Mouse (Mus musculus): ENCODE results near the gene Olfr1040.
"Not testable (repeated sequence)": the region's sequence is repeated elsewhere in the genome, so short reads cannot be mapped to it uniquely, and the experiment has no call there.

The Olfr1040 gene

GRCm38 (mm10) chr2:86146632-86147031, at the start of gene Olfr1040:
Gene Olfr1040 (minus strand): TSS chr2:86146732.
- DNase-seq (ENCODE audit: extremely low spot score, low spot score) = no peak

GRCm38 (mm10) chr2:86195863-86196262, 49.3 kb upstream of the Olfr1040 start:
- DNase-seq (ENCODE audit: extremely low spot score, low spot score) = no peak

DNA sequence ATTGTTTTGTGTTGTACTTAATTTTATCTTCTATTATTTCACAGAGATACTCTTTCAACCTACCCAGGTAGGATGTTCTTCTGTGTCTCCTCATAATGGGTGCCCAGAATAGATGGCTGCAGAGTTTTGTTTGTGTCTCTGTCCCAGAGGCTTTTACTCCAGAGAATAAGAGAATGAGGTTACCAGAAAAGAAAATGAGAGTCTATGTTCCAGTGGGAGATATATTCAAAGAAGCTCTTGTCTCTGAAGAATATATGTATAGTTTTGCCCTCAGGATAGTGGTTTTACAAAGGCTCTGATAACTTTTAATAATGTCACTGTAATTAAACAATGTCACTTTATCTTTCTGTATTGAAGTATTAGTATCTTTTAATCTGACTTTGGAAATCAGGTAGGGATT, 39.1 kb upstream of the Olfr1040 start, which contains the start of gene Olfr52:
Olfr52 (minus strand) TSS at position 101 of the 400 bp plus-strand sequence.
- no peak for DNase-seq (ENCODE audit: extremely low spot score, low spot score)

DNA sequence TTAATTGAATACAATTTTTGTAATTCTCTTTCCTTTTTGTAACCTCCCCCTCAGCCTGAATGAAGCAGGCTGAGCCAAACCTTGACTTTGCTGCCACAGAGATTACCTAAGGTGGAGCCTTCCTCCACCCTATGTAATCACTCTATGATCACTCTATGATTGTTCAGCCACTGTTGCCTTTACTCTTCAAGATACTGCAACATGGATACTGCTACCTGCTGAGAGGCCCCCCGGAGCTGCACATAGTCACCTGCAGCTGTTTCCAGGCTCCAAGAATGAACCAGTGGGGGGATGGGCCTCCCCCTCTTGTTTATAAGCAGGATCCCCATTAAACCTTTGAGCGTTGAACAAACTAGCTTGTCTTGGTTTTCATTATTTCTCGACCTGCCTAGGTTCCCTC, 33.4 kb upstream of the Olfr1040 start:
- no peak for DNase-seq (ENCODE audit: extremely low spot score, low spot score)

- DNase-seq (ENCODE audit: extremely low spot score, low spot score) = no peak
These were observed 31.2 kb upstream of the Olfr1040 start, which contains the start of gene Olfr1044 for GRCm38 (mm10) chr2:86177720-86178119. Gene Olfr1044 (minus strand): TSS chr2:86177820.

DNA sequence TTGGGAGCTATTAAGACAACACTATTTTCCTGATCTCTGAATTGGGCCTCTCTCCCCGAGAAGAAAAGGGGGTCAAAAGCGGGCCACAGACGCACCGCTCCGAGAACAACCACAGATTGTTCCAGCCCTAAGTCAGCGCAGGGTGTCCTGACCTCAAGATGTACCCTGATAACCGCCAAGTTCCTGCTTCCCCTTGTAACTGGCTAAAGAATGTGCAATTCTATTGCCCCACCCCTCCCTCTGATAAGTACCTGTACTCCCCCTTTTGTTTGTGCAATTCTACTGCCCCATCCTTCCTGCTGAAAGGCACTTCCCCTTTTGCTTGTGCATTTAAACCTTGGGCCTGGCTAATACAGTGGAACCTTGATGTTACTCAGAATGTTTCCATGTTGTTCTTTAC, 28.9 kb upstream of the Olfr1040 start:
- DNase-seq (ENCODE audit: extremely low spot score, low spot score) = not testable (repeated sequence)

GRCm38 (mm10) chr2:86167422-86167821, 20.9 kb upstream of the Olfr1040 start, which contains the start of gene Olfr1043:
Gene Olfr1043 (minus strand): TSS chr2:86167522.
- DNase-seq (ENCODE audit: extremely low spot score, low spot score) = no peak

GRCm38 (mm10) chr2:86161738-86162137, 15.2 kb upstream of the Olfr1040 start, which contains the start of gene Olfr1042:
Gene Olfr1042 (minus strand): TSS chr2:86161838.
- DNase-seq (ENCODE audit: extremely low spot score, low spot score) = no peak

DNA sequence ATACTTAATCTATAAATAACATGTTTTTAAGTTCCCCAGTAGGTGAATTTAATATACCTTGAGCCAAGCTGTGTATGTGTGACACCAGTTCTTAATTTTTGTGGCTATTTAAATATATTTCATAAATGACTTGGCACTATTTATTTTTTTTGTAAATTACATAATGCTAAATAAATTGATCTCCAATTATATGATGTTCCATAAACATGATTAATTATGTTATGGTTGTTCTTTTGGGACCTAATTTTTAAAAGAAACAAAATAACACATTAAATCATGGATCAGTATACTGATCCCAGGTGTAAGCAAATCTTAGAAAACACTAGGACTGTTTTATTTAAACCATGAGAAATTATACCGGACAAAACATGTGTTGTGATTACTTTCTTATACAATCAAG, 10.7 kb downstream of the Olfr1040 start, which contains the start of gene Olfr1039:
Olfr1039 (minus strand) TSS at position 101 of the 400 bp plus-strand sequence.
- no peak for DNase-seq (ENCODE audit: extremely low spot score, low spot score)
